Mouse (Mus musculus): ENCODE measurements at regions not wholly inside any gene's neighbourhood (a gene's known extent, or its start where the extent isn't known, plus 50 kb on each side); places are given as distances from the start of the nearest gene placed in this dataset.

GRCm38 (mm10) chr2:75054474-75055186 lies 229.0 kb downstream of the Mtx2 start:
- no peak overlapping the region for H3K27ac ChIP-seq (ENCODE audit: insufficient read depth, low read depth)
- no peaks in the 10 kb centered on the region for H3K79me2 ChIP-seq (replicated peaks; ENCODE audit: control insufficient read depth, extremely low read depth, insufficient read depth, poor library complexity, severe bottlenecking)
- H3K4me1 ChIP-seq (ENCODE audit: control insufficient read depth in 1 of 2, insufficient read depth in 2 of 2), result peaks cover 4 to 5% of the 10 kb centered on the region in 2 experiments
- TF ChIP-seq IRF4 (IDR thresholded peaks at IDR 0.05; ENCODE audit: low read depth, low read length) (no peak), SIN3A (IDR thresholded peaks at IDR 0.05; ENCODE audit: low read length) (no peak), MEF2A (IDR thresholded peaks at IDR 0.05; ENCODE audit: borderline replicate concordance, low read depth, low read length) (no peak), ELF1 (IDR thresholded peaks at IDR 0.05; ENCODE audit: low read depth, low read length) (no peak), USF1 (IDR thresholded peaks at IDR 0.05; ENCODE audit: low read depth, low read length) (no peak), EP300 (IDR thresholded peaks at IDR 0.05; ENCODE audit: low read length) (no peak), CHD2 (IDR thresholded peaks at IDR 0.05; ENCODE audit: low read length) (no peak), JUN (IDR thresholded peaks at IDR 0.05; ENCODE audit: insufficient read depth, low read depth, low read length) (no peak), POLR2AphosphoS2 (IDR thresholded peaks at IDR 0.05; ENCODE audit: low read depth, low read length) (no peak), KAT2A (IDR thresholded peaks at IDR 0.05; ENCODE audit: insufficient replicate concordance, low read length) (no peak), ZC3H11A (IDR thresholded peaks at IDR 0.05; ENCODE audit: low read depth, low read length) (no peak), MAFK (IDR thresholded peaks at IDR 0.05; ENCODE audit: insufficient replicate concordance, low read length) (no peak)
- peak overlapping the region in 1 of 3 experiments; percentile 27 for H3K4me3 ChIP-seq (replicated peaks in 1 of 3; ENCODE audit: low read depth in 2 of 3, low read length in 2 of 3, poor library complexity in 1 of 3)
- peaks cover 2% of the 10 kb centered on the region for H3K27me3 ChIP-seq (replicated peaks)
- H3K36me3 ChIP-seq (replicated peaks in 1 of 2; ENCODE audit: control insufficient read depth in 1 of 2, insufficient read depth in 1 of 2, low read length in 1 of 2), result no peaks in the 10 kb centered on the region
- DNase-seq (ENCODE audit: extremely low read depth), result peak; percentile 10
- no peaks in the 10 kb centered on the region for H3K9me3 ChIP-seq (replicated peaks; ENCODE audit: low read length)
- peak overlapping the region; percentile 77 for H3K4me2 ChIP-seq (ENCODE audit: insufficient read depth, low read depth, poor library complexity, severe bottlenecking)
- in situ Hi-C loops (cut with MboI; ENCODE audit: low pct_ligation_motif_present, low pct_unique_long_range_greater_than_20kb, low sequenced_read_pairs), result loop anchor here (10.0 kb wide), 1 partner anchor 330 kb away; the partner anchor contains the start of gene Gm28230
- dilution Hi-C loops (cut with MboI; ENCODE audit: extremely low pct_ligation_motif_present, extremely low pct_unique_long_range_greater_than_20kb, low sequenced_read_pairs), result no loop called here
- H3K9ac ChIP-seq (ENCODE audit: insufficient read depth, low read depth), result no peak overlapping the region; the same call in 1 of the 2 replicates

GRCm38 (mm10) chr2:75055187-75055543 lies 229.6 kb downstream of the Mtx2 start:
- in situ Hi-C loops (cut with MboI; ENCODE audit: low pct_ligation_motif_present, low pct_unique_long_range_greater_than_20kb, low sequenced_read_pairs), result loop anchor here (10.0 kb wide), 1 partner anchor 330 kb away; the partner anchor contains the start of gene Gm28230
- H3K4me1 ChIP-seq (ENCODE audit: control insufficient read depth in 1 of 2, insufficient read depth in 2 of 2), result peaks cover 4 to 5% of the 10 kb centered on the region in 2 experiments
- H3K27ac ChIP-seq (ENCODE audit: insufficient read depth, low read depth), result no peak overlapping the region

More at GRCm38 (mm10) chr2:75055187-75055543, 229.6 kb downstream of the Mtx2 start:
- no peak for TF ChIP-seq RCOR1 (conservative IDR thresholded peaks at IDR 0.05; ENCODE audit: low read depth, low read length)
- TF ChIP-seq USF1 (IDR thresholded peaks at IDR 0.05; ENCODE audit: low read depth, low read length), result no peak
- peak; percentile 69 for TF ChIP-seq RAD21 (IDR thresholded peaks at IDR 0.05; ENCODE audit: low read depth, low read length)
- TF ChIP-seq ZNF384 (IDR thresholded peaks at IDR 0.05; ENCODE audit: low read depth, low read length), result peak; percentile 47; the same call in 1 of the 2 replicates
- no peak for TF ChIP-seq E2F4 (IDR thresholded peaks at IDR 0.05; ENCODE audit: insufficient replicate concordance, low read depth, low read length)
- TF ChIP-seq KAT2A (IDR thresholded peaks at IDR 0.05; ENCODE audit: insufficient replicate concordance, low read length), result no peak
- peak; percentile 85 for TF ChIP-seq SMC3 (IDR thresholded peaks at IDR 0.05; ENCODE audit: low read depth, low read length)
- no peak for TF ChIP-seq UBTF (IDR thresholded peaks at IDR 0.05; ENCODE audit: low read depth, low read length)
- no peak for TF ChIP-seq MAFK (IDR thresholded peaks at IDR 0.05; ENCODE audit: insufficient replicate concordance, low read length)
- TF ChIP-seq IRF4 (IDR thresholded peaks at IDR 0.05; ENCODE audit: low read depth, low read length), result 0 out of 2 replicates have a peak, but pooled peaks have one; percentile 23
- TF ChIP-seq BHLHE40 (IDR thresholded peaks at IDR 0.05; ENCODE audit: low read depth, low read length), result peak; percentile 47; the same call in 1 of the 2 replicates
- TF ChIP-seq TCF12 (IDR thresholded peaks at IDR 0.05; ENCODE audit: low read depth, low read length), result no peak
- TF ChIP-seq ZC3H11A (IDR thresholded peaks at IDR 0.05; ENCODE audit: low read depth, low read length), result peak; percentile 50
- no peak for TF ChIP-seq CHD1 (IDR thresholded peaks at IDR 0.05; ENCODE audit: low read depth, low read length)
- TF ChIP-seq CHD2 (IDR thresholded peaks at IDR 0.05; ENCODE audit: low read length), result peak; percentile 94
- TF ChIP-seq CTCF (conservative IDR thresholded peaks at IDR 0.05 in 1 of 2, IDR thresholded peaks at IDR 0.05 in 1 of 2; ENCODE audit: low read depth in 2 of 2, low read length in 2 of 2), result peak in 1 of 2 experiments; percentile 84; a peak in 2 of 4 replicates
- no peak for TF ChIP-seq NRF1 (IDR thresholded peaks at IDR 0.05; ENCODE audit: low read depth, low read length)
- peaks cover 2% of the 10 kb centered on the region for H3K27me3 ChIP-seq (replicated peaks)
- DNase-seq (ENCODE audit: extremely low read depth), result peak; percentile 68
- H3K4me2 ChIP-seq (ENCODE audit: insufficient read depth, low read depth, poor library complexity, severe bottlenecking), result peak overlapping the region; percentile 77
- H3K4me3 ChIP-seq (replicated peaks in 1 of 3; ENCODE audit: low read depth in 2 of 3, low read length in 2 of 3, poor library complexity in 1 of 3), result peak overlapping the region in 1 of 3 experiments; percentile 27
- H3K79me2 ChIP-seq (replicated peaks; ENCODE audit: control insufficient read depth, extremely low read depth, insufficient read depth, poor library complexity, severe bottlenecking), result no peaks in the 10 kb centered on the region
- no peak overlapping the region; the same call in 1 of the 2 replicates for H3K9ac ChIP-seq (ENCODE audit: insufficient read depth, low read depth)
- H3K9me3 ChIP-seq (replicated peaks; ENCODE audit: low read length), result no peaks in the 10 kb centered on the region
- H3K36me3 ChIP-seq (replicated peaks in 1 of 2; ENCODE audit: control insufficient read depth in 1 of 2, insufficient read depth in 1 of 2, low read length in 1 of 2), result no peaks in the 10 kb centered on the region
- dilution Hi-C loops (cut with MboI; ENCODE audit: extremely low pct_ligation_motif_present, extremely low pct_unique_long_range_greater_than_20kb, low sequenced_read_pairs), result no loop called here
